Mouse (Mus musculus) testis, adult 2 months (tissue): Measurements from ENCODE around the gene Doc2a.

ENCODE experiments used
- CTCF ChIP-seq: fragments of 200-500 bp; IDR thresholded peaks from 2 replicates; pipeline ENCODE4 v1.5.1; 2012; ENCODE audit warnings: low read depth, mild to moderate bottlenecking, inconsistent platforms, low read length, moderate library complexity; ENCODE audit not compliant: control insufficient read depth, insufficient read depth, insufficient replicate concordance
- POLR2A ChIP-seq: fragments of 200-500 bp; IDR thresholded peaks from 2 replicates; pipeline ENCODE4 v1.6.1; 2012; ENCODE audit warnings: low read depth, mild to moderate bottlenecking, inconsistent platforms, low read length, moderate library complexity; ENCODE audit not compliant: control insufficient read depth

GRCm38 (mm10) chr7:126816494-126816893, 30.7 kb upstream of the Doc2a start:
- TF ChIP-seq CTCF (no peak), POLR2A (no peak)
